Mouse (Mus musculus) neural tube, embryonic 12.5 days (tissue): Measurements from ENCODE around the gene Gm20388. TPM values are rescaled to one million over a fixed set of nuclear protein-coding genes. Genes with fewer than 3 reads are reported as not detected.

ENCODE experiments used
- ATAC-seq: fragments of 200-750 bp; cut with Nextera tagmentation; 2 replicates; pipeline ENCODE4 v1.8.0; 2017; ENCODE audit warnings: low read depth, mild to moderate bottlenecking, moderate TSS enrichment, moderate library complexity; ENCODE audit not compliant: low FRiP score
- H3K27ac ChIP-seq: fragments of 300-500 bp; sonication (generic); 2 replicates; pipeline ENCODE4 v1.5.1; 2016
- H3K27me3 ChIP-seq: fragments of 300-500 bp; sonication (generic); replicated peaks from 2 replicates; pipeline ENCODE4 v1.6.1; 2016; ENCODE audit warnings: mild to moderate bottlenecking
- H3K36me3 ChIP-seq: fragments of 300-500 bp; sonication (generic); 2 replicates; pipeline ENCODE4 v1.6.1; 2016; ENCODE audit warnings: mild to moderate bottlenecking
- H3K4me1 ChIP-seq: fragments of 300-500 bp; sonication (generic); 2 replicates; pipeline ENCODE4 v1.6.1; 2016
- H3K4me2 ChIP-seq: fragments of 300-500 bp; sonication (generic); replicated peaks from 2 replicates; pipeline ENCODE4 v1.6.1; 2016; ENCODE audit warnings: mild to moderate bottlenecking
- H3K4me3 ChIP-seq: fragments of 300-500 bp; sonication (generic); 2 replicates; pipeline ENCODE4 v1.5.1; 2016
- H3K9ac ChIP-seq: fragments of 300-500 bp; sonication (generic); 2 replicates; pipeline ENCODE4 v1.6.1; 2016; ENCODE audit warnings: mild to moderate bottlenecking
- H3K9me3 ChIP-seq: fragments of 300-500 bp; sonication (generic); 2 replicates; pipeline ENCODE4 v1.6.1; 2016; ENCODE audit warnings: mild to moderate bottlenecking
- WGBS: fragments of 180-500 bp; shearing (Covaris S2); methylation state at CpG from one replicate; pipeline ENCODE4 v1.1.7; 2016; 5-methylcytosine and 5-hydroxymethylcytosine counted together
- polyA plus RNA-seq: library from polyadenylated mRNA; unstranded; fragments of >200 nt; fragmentation: Nextera tagmentation; extraction: Ambion mirVana; gene quantifications from 2 replicates; pipeline ENCODE4 v1.2.1, GENCODE M21; 2016

The Gm20388 gene
- polyA plus RNA-seq, 1 experiment from 2014 or later, result not detected

DNA sequence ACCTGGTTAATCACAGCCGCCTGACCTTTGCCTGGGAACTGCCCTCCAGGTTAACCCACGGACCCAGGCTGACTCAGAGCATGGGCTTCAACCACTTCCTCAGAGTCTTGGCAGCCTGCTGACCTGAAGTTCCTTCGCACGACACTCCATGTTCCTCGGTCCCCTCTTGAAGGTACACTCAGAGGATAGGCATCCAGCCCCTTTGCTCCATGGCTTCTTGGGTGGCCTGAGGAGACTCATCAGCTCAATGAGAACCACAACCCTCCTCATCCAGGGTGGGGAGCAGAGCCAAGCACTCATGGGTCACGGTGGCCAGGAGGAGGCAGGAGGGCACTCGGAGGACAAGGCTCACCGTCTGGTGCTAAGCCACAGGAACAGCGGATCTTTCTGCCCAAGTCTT lies 1015.6 kb downstream of the Gm20388 start:
- no peak for ATAC-seq
- Histone ChIP-seq H3K4me3 (no peak overlapping the region), H3K27me3 (no peaks in the 10 kb centered on the region), H3K36me3 (no peaks in the 10 kb centered on the region), H3K27ac (no peak overlapping the region), H3K4me1 (no peaks in the 10 kb centered on the region), H3K9me3 (peaks cover 4% of the 10 kb centered on the region; the same call in 1 of the 2 replicates), H3K9ac (no peak overlapping the region), H3K4me2 (no peak overlapping the region)
- 89% methylated on average over 9 of the region's 9 CpGs for WGBS

DNA sequence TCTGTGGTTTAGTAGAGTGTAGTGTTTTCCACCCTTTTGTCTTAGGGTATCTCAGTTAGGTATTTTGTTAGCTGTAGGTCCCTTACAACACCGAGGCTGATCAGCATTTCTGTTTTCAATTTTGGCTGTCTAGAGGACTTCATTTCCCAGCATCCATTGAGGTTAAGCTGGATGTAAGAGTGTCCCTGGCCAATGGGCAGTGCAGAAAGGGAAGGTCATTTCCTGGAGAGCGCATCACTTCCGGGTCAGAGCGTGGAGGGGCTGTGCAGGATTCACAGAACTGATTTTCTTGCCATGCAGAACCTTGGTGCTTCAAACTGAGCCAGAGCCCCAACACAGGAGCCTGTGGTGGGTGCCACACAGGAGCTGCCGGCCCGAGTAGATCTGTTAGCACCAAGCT lies 1017.4 kb downstream of the Gm20388 start:
- H3K36me3 ChIP-seq, result no peaks in the 10 kb centered on the region
- H3K27me3 ChIP-seq, result no peaks in the 10 kb centered on the region
- ATAC-seq, result no peak
- no peak overlapping the region for H3K27ac ChIP-seq
- no peak overlapping the region for H3K4me2 ChIP-seq
- WGBS, result 82% methylated on average over 6 of the region's 6 CpGs
- no peaks in the 10 kb centered on the region for H3K9me3 ChIP-seq
- H3K4me3 ChIP-seq, result no peak overlapping the region
- no peak overlapping the region for H3K9ac ChIP-seq
- H3K4me1 ChIP-seq, result no peaks in the 10 kb centered on the region

DNA sequence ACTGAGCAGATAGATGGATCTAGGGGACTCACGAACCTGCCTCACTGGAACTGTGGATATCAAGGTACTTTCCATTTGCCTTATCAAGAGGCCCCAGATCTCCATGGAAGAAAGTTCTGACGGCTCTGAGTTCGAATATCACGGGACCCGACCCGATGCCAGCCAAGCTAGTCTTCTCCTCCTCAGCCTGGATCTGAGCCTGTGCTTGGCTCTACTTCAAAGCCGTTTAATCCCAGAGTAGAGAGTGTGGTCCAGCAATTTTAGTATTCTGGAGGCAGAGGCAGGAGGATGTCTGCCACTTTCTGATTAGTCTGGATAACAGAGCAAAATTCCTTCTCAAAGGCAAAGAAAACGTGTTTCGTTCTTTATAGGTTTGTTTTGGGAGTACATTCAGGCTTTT lies 1024.0 kb downstream of the Gm20388 start:
- no peak overlapping the region for H3K9ac ChIP-seq
- no peak overlapping the region for H3K4me3 ChIP-seq
- H3K4me1 ChIP-seq, result peaks cover 12% of the 10 kb centered on the region; the same call in 1 of the 2 replicates
- no peaks in the 10 kb centered on the region for H3K36me3 ChIP-seq
- 89% methylated on average over 9 of the region's 9 CpGs for WGBS
- H3K27ac ChIP-seq, result no peak overlapping the region
- H3K9me3 ChIP-seq, result no peaks in the 10 kb centered on the region
- H3K27me3 ChIP-seq, result peaks cover 40% of the 10 kb centered on the region
- H3K4me2 ChIP-seq, result no peak overlapping the region
- no peak for ATAC-seq

DNA sequence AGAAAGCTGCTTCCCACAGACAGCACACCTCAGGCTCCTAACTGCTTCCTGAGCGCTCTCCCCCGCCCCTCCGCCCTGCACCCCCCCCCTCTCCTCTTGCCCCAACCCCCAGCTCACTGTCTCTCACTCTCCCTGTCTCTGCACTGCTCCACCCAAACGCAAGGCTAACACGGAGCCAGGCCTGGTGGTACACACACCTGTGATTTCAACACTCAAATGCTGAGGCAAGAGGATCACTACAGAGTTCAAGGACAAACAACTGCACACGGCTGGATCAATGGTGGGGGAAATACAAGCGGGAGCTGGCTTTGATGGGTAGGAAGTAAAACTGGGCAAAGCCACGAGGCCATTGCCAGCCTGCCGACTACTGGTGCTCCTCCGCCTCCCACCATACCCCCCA lies 1026.0 kb downstream of the Gm20388 start:
- Histone ChIP-seq H3K9ac (no peak overlapping the region), H3K27me3 (peaks cover 58% of the 10 kb centered on the region), H3K36me3 (no peaks in the 10 kb centered on the region), H3K4me2 (no peak overlapping the region), H3K27ac (no peak overlapping the region), H3K4me3 (no peak overlapping the region), H3K9me3 (no peaks in the 10 kb centered on the region), H3K4me1 (peaks cover 21% of the 10 kb centered on the region)
- WGBS, result 61% methylated on average over 10 of the region's 10 CpGs
- no peak for ATAC-seq

DNA sequence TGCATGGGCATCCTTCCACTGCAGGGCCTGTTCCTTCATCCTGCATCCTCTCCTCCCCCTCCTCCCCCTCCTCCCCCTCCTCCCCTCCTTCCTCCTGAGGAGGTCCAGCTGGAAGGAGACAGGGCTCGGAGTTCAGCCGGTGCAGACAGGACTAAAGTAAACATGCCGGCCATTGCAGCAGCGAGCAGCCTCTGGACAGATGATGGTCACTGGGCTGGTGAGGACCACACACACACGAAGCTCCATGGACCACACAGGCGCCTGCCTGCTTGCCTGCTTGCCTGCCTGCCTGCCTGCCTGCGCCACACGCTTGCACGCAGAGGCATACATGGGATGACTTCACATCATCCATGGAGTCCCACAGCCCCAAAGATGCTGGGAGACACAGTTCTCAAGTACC lies 1026.8 kb downstream of the Gm20388 start:
- 45% methylated on average over 9 of the region's 9 CpGs for WGBS
- peaks cover 59% of the 10 kb centered on the region for H3K27me3 ChIP-seq
- H3K4me2 ChIP-seq, result no peak overlapping the region

DNA sequence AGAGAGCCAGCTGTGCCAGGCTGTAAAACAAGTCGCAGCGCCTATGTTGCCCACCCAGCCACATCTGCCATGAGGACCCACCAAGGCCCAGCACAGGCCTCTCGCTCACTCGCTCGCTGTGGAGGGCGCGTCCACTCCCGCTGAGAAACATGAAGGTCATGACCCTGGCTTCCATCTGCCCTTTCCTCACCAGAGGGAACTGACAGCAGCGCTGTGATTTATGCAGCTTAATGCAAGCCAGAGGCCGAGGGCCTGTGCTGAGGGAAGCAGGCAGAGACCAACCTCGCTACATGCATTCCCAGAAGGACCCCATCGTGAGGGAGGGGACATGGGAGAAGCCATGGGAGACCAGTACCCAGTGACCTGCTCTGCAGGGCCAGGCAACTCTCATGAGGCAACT lies 1029.6 kb downstream of the Gm20388 start:
- no peak overlapping the region for H3K27ac ChIP-seq
- H3K9ac ChIP-seq, result no peak overlapping the region

More for the DNA sequence above, 1026.8 kb downstream of the Gm20388 start:
- Histone ChIP-seq H3K4me1 (peaks cover 21% of the 10 kb centered on the region), H3K9me3 (no peaks in the 10 kb centered on the region), H3K9ac (no peak overlapping the region), H3K36me3 (no peaks in the 10 kb centered on the region), H3K27ac (no peak overlapping the region), H3K4me3 (no peak overlapping the region)
- no peak for ATAC-seq

DNA sequence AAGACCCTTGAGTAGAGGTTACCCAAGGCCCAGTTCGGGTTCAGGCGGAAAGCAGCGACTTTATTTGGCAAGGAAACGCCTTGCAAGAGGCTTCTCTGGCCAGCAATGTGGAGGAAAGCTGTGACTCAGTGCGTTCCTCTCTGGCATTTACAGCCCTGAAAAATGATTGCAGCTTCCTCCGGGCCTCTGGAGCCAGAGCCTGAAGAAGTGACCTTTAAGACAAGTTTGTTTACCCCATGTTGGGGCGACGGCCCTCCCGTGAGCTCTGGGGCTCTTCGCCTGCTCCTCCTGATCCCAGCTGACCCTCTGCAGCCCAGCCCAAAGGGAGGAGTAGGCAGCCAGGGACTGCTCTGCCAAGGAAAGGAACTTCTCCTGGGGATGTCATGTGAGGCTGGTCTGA lies 1036.6 kb downstream of the Gm20388 start:
- H3K4me2 ChIP-seq, result no peak overlapping the region
- no peak for ATAC-seq
- H3K36me3 ChIP-seq, result no peaks in the 10 kb centered on the region
- H3K9ac ChIP-seq, result no peak overlapping the region
- peaks cover 14% of the 10 kb centered on the region; the same call in 1 of the 2 replicates for H3K4me1 ChIP-seq
- H3K27ac ChIP-seq, result no peak overlapping the region
- WGBS, result 40% methylated on average over 10 of the region's 10 CpGs
- H3K9me3 ChIP-seq, result no peaks in the 10 kb centered on the region
- H3K4me3 ChIP-seq, result no peak overlapping the region
- H3K27me3 ChIP-seq, result peaks cover 11% of the 10 kb centered on the region; the same call in 1 of the 2 replicates

More for the DNA sequence above, 1029.6 kb downstream of the Gm20388 start:
- no peaks in the 10 kb centered on the region for H3K9me3 ChIP-seq
- no peaks in the 10 kb centered on the region for H3K36me3 ChIP-seq
- H3K4me3 ChIP-seq, result no peak overlapping the region
- peaks cover 21% of the 10 kb centered on the region for H3K4me1 ChIP-seq
- H3K4me2 ChIP-seq, result no peak overlapping the region
- no peak for ATAC-seq
- 18% methylated on average over 12 of the region's 12 CpGs for WGBS
- H3K27me3 ChIP-seq, result peaks cover 56% of the 10 kb centered on the region

DNA sequence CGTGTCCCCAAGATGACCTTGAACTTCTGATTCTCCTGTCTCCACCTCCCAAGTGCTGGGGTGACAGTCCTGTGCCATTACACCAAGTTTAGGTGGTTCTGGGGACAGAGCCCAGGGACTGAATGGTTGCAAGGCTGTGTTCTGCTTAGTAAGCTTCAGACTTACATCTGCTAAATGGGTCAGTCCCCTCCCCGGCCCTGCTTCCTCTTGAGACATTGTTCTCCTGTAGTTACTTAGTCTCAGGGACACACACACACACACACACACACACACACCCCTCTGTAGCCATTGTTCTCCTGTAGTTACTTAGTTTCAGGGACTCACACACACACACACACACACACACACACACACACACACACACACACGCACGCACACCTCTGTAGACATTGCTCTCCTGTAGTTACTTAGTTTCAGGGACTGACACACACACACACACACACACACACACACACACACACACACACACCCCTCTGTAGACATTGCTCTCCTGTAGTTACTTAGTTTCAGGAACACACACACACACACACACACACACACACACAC lies 1037.5 kb downstream of the Gm20388 start:
- Histone ChIP-seq H3K36me3 (no peaks in the 10 kb centered on the region), H3K9ac (no peak overlapping the region), H3K4me3 (no peak overlapping the region), H3K4me1 (peaks cover 14% of the 10 kb centered on the region; the same call in 1 of the 2 replicates), H3K27ac (no peak overlapping the region), H3K27me3 (peaks cover 7% of the 10 kb centered on the region; the same call in 1 of the 2 replicates), H3K9me3 (no peaks in the 10 kb centered on the region), H3K4me2 (no peak overlapping the region)
- ATAC-seq, result no peak
- whole genome bisulfite sequencing, result 81% methylated on average over 4 of the region's 4 CpGs

DNA sequence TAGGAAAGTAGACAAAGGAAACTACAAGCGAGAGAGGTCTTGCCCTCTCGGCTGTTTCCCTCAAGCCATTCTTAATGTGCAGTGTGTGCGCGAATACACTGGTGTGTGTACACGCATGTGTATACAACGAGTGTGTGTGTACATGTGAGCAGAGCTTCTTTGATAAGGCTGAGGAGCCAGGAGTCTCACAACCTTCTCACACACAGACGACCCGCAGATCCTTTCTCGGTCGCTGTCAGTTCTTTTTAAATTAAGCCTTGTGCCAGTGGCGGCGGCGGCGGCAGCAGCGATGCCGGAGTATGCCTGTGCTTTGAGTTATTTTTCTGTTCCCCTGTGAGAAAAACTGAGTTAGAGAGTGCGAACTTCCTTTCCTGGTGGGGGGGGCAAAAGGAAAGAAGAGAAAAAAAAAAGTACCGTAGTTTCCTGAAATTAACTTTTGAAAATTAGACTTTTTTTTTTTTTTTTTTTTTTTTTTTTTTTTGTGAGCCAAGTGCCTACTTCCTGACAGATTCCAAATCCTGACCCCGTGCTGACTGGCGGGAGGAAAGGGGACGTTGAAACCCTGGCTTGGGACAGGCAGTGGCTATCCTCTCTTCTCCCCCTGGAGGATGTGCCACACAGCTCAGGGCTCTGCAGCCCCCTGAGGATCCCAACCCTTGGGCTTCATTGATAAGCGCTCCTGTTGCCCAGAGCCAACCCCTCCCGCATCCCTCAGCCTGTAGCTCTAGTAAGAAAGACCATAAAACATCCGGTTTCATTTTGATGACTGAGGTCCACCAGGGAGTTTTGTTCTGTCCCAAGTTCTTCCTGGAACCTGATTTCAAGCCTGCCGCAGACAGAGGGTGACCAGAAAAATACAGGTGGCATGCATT lies 1038.2 kb downstream of the Gm20388 start:
- no peak for ATAC-seq
- H3K9me3 ChIP-seq, result no peaks in the 10 kb centered on the region
- H3K4me1 ChIP-seq, result peaks cover 14% of the 10 kb centered on the region; the same call in 1 of the 2 replicates
- H3K27ac ChIP-seq, result no peak overlapping the region
- 62% methylated on average over 25 of the region's 25 CpGs for WGBS
- H3K36me3 ChIP-seq, result no peaks in the 10 kb centered on the region
- peaks cover 7% of the 10 kb centered on the region; the same call in 1 of the 2 replicates for H3K27me3 ChIP-seq
- no peak overlapping the region for H3K4me2 ChIP-seq
- no peak overlapping the region for H3K9ac ChIP-seq
- no peak overlapping the region for H3K4me3 ChIP-seq

DNA sequence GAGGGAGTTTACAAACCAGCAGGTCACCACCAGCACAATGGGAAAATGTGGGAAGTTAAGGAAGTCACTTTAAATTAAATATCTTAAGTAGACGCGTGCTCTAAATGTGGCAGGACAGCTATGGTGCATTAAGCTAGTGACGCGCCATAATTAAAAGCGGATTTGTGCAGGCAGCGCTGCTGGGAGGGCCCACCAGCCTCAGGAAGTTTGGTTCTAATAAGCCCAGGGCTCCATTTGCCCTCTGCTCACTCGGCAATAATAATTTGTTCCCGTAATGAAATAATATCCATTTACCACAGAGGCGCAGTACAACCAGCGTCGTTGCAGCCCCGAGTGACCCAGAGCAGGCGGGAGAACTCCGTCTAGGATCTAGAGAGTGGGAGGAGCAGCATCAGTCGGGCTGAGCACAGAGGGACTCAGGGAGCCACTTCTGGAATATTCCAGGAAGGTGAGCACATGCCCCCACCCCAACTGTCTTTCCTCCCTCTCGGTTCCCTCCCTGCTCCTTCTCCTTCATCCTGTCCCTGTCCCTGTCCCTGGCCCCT lies 1040.1 kb downstream of the Gm20388 start:
- H3K4me1 ChIP-seq, result peaks cover 14% of the 10 kb centered on the region; the same call in 1 of the 2 replicates
- H3K9me3 ChIP-seq, result no peaks in the 10 kb centered on the region
- no peak for ATAC-seq
- H3K27ac ChIP-seq, result no peak overlapping the region
- WGBS, result 43% methylated on average over 16 of the region's 16 CpGs
- no peak overlapping the region for H3K9ac ChIP-seq
- no peak overlapping the region for H3K4me3 ChIP-seq
- H3K4me2 ChIP-seq, result no peak overlapping the region
- no peaks in the 10 kb centered on the region for H3K36me3 ChIP-seq
- H3K27me3 ChIP-seq, result peaks cover 7% of the 10 kb centered on the region; the same call in 1 of the 2 replicates

DNA sequence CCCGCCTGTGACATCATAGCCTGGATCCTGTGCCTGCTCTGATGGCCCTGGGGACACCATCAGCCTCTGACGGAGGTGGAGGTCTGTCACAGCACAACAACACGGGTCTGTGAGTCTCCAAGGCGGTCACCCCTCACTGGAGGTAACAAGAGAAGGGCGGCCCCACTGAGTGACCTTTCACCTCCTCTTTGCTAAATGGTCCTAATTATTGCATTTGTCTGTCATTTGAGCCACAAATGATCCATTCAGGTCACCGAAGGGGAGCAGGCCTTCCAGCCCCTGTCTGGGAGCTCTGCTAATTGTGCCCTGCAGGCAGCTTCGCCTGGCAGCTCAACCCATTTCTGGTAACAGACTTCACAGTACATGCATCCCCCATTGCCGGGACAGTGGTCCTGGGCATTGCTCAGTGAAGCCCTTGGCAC lies 1048.8 kb downstream of the Gm20388 start:
- H3K9me3 ChIP-seq, result no peaks in the 10 kb centered on the region
- peaks cover 30% of the 10 kb centered on the region for H3K27me3 ChIP-seq
- ATAC-seq, result no peak
- no peak overlapping the region for H3K9ac ChIP-seq
- no peak overlapping the region for H3K27ac ChIP-seq
- H3K4me2 ChIP-seq, result no peak overlapping the region
- whole genome bisulfite sequencing, result 10% methylated on average over 8 of the region's 8 CpGs
- peaks cover 15% of the 10 kb centered on the region; the same call in 1 of the 2 replicates for H3K4me1 ChIP-seq
- no peaks in the 10 kb centered on the region for H3K36me3 ChIP-seq
- no peak overlapping the region for H3K4me3 ChIP-seq

DNA sequence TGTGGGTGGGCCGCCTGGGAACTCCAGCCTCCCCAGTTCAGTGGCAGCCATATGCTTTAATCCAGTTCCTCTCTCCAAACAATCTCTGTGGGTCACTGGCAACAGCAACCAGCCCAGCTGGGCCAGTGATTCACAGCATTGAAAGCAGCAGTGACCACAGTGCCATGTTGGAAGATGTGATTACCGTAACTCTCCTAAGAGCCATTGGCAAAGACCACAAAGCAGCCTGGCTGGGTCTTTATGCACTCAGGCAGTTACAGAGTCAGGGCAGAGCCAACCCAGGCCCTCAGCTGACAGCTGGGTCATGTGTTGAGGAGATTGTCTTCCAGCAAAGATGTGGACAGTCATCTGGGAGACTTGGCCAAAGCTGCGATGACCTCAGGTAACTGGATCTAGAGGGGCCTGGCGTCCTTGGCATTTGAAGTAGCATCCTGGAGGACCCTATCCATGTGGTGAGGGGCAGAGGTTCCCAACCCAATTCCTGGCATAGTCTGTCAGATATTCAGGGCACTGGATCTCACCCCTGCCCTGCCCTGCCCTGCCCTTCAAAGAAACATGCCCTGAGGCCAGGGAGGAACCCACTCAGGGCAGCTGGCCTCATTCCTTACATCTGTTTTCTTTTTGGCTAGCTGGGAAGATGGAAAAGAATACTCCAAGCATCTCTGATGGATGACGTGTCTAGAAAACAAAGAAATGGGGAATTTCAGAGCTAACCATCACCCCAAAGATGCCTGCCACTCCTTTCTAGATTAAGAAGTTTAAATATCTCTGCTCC lies 1052.2 kb downstream of the Gm20388 start:
- Histone ChIP-seq H3K4me2 (no peak overlapping the region), H3K4me3 (no peak overlapping the region), H3K27ac (no peak overlapping the region), H3K27me3 (peaks cover 32% of the 10 kb centered on the region), H3K9me3 (no peaks in the 10 kb centered on the region), H3K36me3 (no peaks in the 10 kb centered on the region), H3K9ac (no peak overlapping the region), H3K4me1 (peaks cover 12% of the 10 kb centered on the region; the same call in 1 of the 2 replicates)
- 88% methylated on average over 5 of the region's 5 CpGs for WGBS
- no peak for ATAC-seq
